In genomic region chr4:114472143-114472542, GRCm38 (mm10) we compare ENCODE assay signal across 7 mouse cellular contexts.
DNase-seq lines count a peak whose midpoint lies in the region; ATAC-seq lines count a peak whose summit lies in the region.

No protein-coding gene starts in this region.

- H3K9ac ChIP-seq in kidney, embryonic 15.5 days: no peak overlapping the region
- no peak overlapping the region for H3K9ac ChIP-seq in stomach, embryonic 15.5 days

- no peaks in the 10 kb centered on the region for H3K27me3 ChIP-seq in kidney, embryonic 15.5 days
- H3K27me3 ChIP-seq in stomach, embryonic 15.5 days (replicated peaks): no peaks in the 10 kb centered on the region

- no peak overlapping the region for H3K4me2 ChIP-seq in kidney, embryonic 15.5 days
- H3K4me2 ChIP-seq in stomach, embryonic 15.5 days: no peak overlapping the region

- peak; percentile 69 for ATAC-seq in kidney, embryonic 15.5 days (replicated peaks; ENCODE audit: low FRiP score)
- peak; percentile 34; the same call in 1 of the 2 replicates for ATAC-seq in stomach, embryonic 15.5 days (ENCODE audit: insufficient read depth, low FRiP score, low read depth)

- no peak overlapping the region for H3K4me3 ChIP-seq in kidney, embryonic 15.5 days (replicated peaks)
- H3K4me3 ChIP-seq in stomach, embryonic 15.5 days (replicated peaks): no peak overlapping the region

- DNase-seq in right cerebral cortex, adult 18-20 months: peak; percentile 29
- DNase-seq in right cerebral cortex, adult 2 months (ENCODE audit: low spot score in 2 of 2): no peak
- peak; percentile 74 to 79 for DNase-seq in heart, adult 18-20 months
- DNase-seq in spleen, postnatal 10 days (ENCODE audit: low spot score in 2 of 2): no peak
- no peak for DNase-seq in right cerebral cortex, postnatal 14 days

- no peaks in the 10 kb centered on the region for H3K9me3 ChIP-seq in kidney, embryonic 15.5 days (replicated peaks)
- H3K9me3 ChIP-seq in stomach, embryonic 15.5 days: no peaks in the 10 kb centered on the region

- peaks cover 13% of the 10 kb centered on the region for H3K4me1 ChIP-seq in kidney, embryonic 15.5 days
- 0 out of 2 replicates have a peak, but pooled peaks cover 8% of the 10 kb centered on the region for H3K4me1 ChIP-seq in stomach, embryonic 15.5 days

- no peaks in the 10 kb centered on the region for H3K36me3 ChIP-seq in kidney, embryonic 15.5 days
- no peaks in the 10 kb centered on the region for H3K36me3 ChIP-seq in stomach, embryonic 15.5 days

- no peak overlapping the region for H3K27ac ChIP-seq in kidney, embryonic 15.5 days
- no peak overlapping the region for H3K27ac ChIP-seq in stomach, embryonic 15.5 days

- WGBS in kidney, embryonic 15.5 days: 71% methylated on average over 5 of the region's 5 CpGs
- 72% methylated on average over 5 of the region's 5 CpGs for WGBS in stomach, embryonic 15.5 days

Comparison
In these comparisons a context has a peak if more than half of its experiments do, and no peak if none do; other contexts are left out.
1. DNase-seq: peak in right cerebral cortex, adult 18-20 months (single experiment) and heart, adult 18-20 months (2 of 2); none in right cerebral cortex, adult 2 months (0 of 2), spleen, postnatal 10 days (0 of 2) and right cerebral cortex, postnatal 14 days (single experiment).